Mouse (Mus musculus): Measurements from ENCODE around the gene Wdr81. TPM values are rescaled to one million over a fixed set of nuclear protein-coding genes. Genes with fewer than 3 reads are reported as not detected.

Gene Wdr81
- total RNA-seq, 4 experiments from 2014 or later = 20.2 to 22.5 (median 22.0) TPM

DNA sequence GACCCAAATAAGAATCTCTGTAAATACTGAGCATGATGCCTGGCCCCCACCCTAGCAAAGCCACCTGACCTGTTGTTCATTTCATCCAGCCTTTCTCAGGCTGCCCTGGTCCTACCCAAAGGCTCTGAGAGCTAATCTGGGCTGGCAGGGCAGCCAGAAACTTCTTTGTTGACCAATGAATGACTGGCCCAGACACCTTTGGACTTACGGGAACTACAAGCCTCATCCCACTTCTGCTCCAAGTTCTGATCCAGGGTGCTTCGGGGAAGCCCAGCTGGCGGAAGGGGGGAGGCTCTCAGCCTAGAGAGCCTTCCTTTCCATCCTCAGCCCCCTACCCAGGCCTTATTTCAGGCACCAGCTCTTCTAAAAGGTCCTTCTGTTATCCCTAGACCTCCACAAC lies 15.7 kb downstream of the Wdr81 start:
- no peak for DNase-seq (ENCODE audit: low spot score in 2 of 2)

DNA sequence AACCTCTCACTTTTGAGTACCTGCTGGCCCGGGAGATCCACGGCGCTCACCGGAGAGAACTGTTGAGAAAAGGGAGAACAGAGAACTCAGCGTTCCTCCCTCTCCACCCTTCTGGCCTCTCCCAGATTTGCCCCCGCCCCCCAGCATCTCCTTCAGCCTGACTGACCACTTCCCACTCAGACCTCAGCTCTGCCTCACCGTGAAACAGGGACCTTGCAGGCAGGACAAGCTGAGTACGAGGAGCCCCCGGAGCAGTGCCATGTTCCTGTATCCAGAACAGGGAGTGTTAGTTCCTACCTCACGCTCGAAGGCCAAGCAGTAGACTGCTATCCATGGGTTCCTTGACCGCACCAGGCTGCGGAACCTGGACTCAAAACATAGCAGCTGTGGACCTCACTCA lies 16.3 kb downstream of the Wdr81 start:
- no peak for DNase-seq (ENCODE audit: low spot score in 2 of 2)

DNA sequence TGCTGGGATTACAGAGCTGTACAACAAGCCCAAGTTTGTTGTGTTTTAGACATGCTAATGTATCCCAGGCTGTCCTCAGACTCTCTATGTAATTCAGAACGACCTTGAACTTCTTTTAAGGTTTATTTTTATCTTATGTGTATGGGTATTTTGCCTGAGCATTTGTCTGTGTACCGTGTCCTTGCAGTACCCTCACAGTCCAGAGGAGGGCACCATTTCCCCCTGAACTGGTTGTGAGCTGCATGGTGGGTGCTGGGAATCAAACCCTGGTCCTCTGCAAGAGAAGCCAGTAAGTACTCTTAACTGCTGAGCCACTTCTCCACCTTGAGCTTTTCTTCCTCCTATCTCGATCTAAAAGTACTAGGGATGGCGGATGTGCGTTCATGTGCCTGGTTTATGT lies 20.4 kb downstream of the Wdr81 start:
- no peak for DNase-seq (ENCODE audit: low spot score in 2 of 2)

DNA sequence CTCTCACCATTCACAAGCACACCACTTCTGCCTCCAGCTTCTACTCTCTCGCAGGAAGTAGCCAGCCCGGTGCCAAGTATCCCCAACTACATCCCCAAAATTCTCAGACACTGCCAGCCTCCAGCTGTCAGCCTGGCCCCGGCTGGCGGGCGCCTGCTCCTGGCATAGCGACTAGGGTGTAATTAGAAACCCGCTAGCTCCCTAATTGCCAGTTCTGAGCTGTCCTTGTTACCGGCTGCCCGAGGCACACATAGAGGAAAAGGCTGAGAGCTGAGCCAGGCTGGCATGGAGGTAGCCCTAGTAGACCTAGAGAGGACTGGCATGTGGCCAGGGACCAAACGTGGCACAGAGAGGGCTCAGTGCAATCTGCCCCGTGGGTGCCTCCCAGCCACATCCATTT lies 23.2 kb downstream of the Wdr81 start:
- peak in 1 of 2 experiments; percentile 86 for DNase-seq (ENCODE audit: low spot score in 2 of 2)

DNA sequence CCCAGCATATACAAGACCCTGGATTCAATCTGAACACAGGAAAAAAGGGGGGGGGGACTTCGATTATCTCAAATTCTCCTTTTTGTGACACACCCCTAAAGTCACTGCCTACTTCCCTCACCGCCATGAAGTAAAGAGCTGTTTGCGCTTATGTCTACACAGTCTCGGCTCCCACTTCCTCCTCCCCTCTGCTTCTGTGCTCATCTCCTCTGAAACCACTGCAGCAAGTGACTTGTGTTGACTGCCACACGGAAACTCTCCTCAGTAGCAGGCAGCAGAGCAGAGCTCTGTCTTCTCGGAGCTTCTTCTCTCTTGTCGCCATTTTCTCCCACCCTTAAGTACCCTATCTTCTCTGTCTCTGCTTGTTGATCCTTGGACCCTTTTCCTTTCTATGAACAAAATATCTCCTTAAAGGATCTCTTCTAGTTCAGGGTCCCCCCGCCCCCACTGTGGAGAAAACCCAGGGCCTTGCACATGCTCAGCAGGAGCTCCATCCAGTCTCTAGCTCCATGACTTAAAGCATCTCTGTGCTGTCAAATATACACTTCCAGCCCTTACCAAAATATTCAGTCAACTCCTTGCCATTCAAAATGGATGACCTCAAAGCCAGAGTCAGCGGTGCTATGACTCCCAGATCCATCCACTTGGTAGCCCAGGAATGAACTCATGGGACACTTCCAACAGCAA lies 25.4 kb downstream of the Wdr81 start:
- DNase-seq (ENCODE audit: low spot score in 2 of 2) = no peak

DNA sequence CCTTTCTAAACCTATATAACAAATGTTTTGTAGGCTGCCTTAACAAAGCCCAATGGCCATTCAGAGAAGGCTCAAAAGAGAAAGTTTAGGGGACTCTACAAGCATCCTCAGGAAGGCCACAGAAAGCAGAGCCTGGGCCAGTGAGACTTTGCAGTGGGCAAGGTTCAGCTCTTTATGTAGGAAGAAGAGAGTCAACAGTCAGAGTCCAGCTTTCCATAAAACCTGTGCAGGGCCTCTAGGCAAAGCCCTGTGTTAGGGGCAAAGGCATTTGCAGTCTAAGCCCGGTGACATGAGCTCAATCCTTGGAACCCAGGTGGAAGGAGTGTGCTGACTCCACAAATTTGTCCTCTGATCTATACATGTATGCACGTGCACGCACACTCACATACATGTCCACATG lies 30.1 kb downstream of the Wdr81 start:
- DNase-seq (ENCODE audit: low spot score in 2 of 2) = no peak

DNA sequence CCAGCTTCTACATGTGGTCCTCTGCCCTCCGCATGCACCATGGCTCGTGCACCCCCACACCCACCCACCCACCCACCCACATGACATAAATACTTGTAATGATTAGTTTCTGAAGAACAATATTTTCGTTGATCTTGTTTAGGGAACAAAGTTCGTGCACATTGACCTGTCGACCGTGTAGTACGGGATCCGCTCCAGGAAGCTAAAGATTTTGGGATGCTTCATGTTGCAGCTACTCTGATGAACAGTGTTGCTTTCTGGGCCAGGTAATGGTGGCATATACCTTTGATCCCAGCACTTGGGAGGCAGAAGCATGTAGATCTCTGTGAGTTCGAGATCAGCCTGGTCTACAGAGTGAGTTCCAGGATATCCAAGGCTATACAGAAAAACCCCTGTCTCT lies 30.5 kb downstream of the Wdr81 start:
- no peak for DNase-seq (ENCODE audit: low spot score in 2 of 2)

DNA sequence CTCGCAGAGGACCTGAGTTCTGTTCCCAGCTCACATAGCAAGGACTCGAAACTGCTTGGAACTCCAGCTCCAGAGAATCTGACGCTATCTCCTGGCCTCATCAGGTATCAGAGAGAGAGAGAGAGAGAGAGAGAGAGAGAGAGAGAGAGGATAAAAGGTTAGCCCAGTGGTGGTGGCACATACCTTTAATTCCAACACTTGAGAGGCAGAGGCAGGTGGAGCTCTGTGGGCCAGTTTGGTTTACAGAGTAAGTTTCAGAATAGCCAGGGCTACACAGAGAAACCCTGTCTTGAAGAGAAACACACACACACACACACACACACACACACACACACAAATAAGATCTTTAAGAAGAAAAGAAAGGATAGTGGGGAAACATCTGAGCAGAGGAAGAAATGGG lies 31.4 kb downstream of the Wdr81 start:
- no peak for DNase-seq (ENCODE audit: low spot score in 2 of 2)

DNA sequence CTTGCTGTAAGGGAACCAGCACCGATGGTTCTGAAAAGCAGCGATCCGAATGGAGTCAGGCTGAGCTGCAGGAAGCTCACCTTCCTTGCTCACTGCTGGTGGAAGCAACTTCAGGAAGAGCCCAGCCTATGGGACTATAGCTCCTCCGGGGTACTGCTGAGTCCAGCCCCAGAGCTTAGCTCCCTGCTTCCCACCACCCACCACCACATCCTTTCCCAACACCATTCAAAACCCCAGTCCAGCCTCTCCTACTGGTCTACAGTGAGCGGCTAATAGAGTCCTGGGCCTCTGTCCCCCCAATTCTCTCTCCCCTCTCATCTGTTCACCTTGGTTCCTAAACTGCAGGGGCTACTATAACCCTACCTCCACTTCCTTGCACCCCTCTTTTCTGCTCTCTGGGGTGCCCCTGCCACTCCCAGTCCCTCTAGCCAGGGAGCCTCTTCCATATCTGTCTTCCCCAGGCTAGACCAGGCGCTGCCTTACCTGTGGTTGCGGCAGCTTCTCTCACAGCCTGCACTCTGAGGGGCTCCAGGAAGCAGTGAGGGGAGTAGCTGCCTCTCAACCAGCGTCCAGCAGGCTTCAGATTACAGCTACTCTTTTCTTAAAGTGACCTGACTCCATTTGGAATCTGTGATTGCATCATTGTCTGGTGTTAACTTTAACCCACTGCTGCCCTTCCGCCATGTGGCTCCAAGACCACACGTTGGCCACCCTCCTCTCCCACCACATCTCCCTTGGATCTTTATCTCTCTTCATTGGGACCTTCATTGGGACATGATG lies 32.3 kb downstream of the Wdr81 start, which contains the start of gene Serpinf1:
Gene Serpinf1, minus strand, starts transcription at position 689 of the 780 bp plus-strand sequence.
- DNase-seq (ENCODE audit: low spot score in 2 of 2) = no peak

DNA sequence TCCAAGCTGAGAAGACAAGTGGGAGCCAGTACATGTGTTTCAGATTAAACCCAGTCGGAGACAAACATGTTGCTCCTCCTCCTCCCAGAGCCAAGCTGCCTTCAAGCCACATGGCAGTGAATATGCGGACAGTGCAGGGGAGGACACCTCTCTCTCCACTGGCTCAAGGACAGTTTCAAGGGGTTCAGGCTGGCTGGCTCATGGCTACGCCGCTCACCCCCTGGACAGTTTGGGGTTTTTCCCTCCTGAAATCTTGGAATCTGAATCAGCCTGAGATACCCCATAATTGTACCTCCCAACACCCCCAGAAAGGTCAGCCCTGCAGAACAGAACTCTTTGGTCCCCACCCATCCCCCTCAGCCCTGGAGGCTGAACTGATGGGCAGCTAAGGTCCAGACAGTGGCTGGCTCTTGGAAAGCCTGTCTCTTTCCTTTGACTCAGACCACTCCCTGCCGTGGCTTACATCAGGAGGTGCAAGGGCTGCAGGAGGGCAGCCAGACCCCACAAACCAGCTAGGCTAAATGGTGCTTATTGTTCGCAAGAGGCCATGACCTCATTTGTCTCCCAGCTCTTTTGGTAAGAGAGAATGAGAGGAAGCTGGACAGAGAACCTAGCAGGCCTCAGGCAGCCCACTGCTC lies 33.0 kb downstream of the Wdr81 start:
- DNase-seq (ENCODE audit: low spot score in 2 of 2) = no peak

DNA sequence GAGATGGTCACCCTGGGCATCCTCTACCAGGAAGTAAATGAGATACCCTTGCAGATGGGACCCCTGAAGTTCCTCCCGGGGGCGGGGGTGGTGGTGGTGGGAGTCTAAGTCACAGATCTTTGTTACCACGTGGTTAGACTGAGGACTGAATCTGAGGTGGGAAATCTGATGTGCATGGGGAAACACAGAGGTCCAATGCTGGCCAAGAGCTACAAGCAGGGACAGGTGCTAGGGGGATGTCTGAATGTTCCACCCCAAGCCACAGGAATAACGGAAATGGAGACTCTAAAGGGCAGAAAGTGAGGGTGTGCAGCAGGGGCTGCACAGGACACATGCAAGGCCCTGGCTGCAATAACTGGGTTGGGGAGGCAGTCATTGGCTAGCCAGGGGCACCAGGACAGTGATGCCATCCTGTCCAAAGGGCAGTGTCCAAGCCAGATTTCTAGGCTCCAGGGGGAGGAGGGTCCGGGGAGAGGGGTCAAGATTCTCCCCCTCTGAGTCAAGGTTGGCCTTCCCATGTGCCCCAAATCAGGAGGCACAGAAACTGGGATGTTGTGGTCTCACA lies 33.6 kb downstream of the Wdr81 start:
- no peak for DNase-seq (ENCODE audit: low spot score in 2 of 2)

DNA sequence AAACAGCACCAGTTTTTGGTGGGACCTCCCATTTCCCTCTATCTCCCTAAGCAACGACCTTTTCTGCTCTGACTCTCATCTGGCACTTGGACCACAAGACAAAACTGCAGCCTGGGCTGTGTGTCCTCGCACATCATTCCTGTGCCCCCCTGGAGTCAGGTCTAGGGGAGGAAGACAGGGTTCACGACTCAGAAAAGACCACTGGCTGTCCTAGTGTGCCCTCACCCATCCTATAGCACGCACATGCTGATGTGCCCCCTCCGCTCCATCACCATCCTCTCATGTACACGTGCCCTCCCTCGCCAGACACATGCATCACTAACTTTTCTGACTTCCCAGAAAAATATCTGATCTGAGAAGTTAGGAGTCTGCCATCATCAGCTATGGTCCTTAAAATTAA lies 34.5 kb downstream of the Wdr81 start:
- DNase-seq (ENCODE audit: low spot score in 2 of 2) = no peak

DNA sequence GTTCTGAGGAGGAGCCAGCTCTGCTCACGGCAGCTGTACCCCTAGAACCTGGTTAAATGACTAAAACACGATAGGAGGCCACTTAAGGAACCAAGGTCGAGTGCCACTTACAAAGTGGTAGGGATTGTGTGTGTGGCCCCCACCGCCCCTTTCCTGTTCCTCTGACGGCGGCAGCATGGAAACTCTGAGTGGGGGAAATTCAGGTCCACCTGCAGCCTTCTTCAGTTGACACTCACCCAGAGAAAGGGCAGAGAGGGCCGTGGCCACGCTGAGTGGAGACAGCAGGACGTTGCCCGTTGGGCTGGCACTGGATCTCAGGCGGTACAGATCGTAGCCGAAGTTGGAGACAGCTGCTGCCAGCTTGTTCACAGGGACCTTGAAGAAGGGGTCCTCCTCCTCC lies 38.5 kb downstream of the Wdr81 start:
- no peak for DNase-seq (ENCODE audit: low spot score in 2 of 2)

DNA sequence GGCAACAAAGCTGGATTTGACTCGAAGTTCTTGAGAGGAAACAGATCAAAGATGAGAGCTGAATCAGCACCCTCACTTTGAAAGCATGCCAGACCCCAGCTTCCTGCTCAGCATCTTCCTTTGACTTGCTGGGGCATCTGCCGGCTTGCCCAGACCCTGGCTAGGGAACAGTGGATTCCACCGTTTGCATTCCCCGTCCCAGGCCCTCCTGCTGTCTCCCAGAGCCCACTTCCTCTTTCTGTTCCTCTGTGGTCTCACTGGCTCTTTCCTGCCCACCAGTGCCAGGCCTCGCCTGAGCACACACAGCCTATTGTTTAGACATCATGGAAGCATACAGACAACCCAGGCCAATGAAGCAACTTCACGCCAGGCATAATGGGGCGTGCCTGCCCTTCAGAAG lies 39.4 kb downstream of the Wdr81 start:
- DNase-seq (ENCODE audit: low spot score in 2 of 2) = no peak

DNA sequence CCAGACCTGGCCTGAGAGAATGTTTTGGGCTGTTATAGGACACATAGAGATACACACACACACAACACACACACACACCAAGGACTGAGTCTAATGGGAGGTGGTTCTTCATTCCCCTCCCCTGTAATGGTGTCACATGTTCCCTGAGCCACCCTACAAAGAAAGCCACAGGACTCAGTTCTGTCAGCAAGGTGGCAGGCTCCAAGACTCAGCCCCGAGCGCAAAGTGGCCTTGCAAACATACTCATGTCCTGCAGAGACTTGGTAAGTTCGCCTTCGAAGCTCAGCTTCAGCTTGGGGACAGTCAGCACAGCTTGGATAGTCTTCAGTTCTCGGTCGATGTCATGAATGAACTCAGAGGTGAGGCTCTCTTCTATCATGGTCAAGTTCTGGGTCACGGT lies 43.9 kb downstream of the Wdr81 start:
- DNase-seq (ENCODE audit: low spot score in 2 of 2) = no peak

DNA sequence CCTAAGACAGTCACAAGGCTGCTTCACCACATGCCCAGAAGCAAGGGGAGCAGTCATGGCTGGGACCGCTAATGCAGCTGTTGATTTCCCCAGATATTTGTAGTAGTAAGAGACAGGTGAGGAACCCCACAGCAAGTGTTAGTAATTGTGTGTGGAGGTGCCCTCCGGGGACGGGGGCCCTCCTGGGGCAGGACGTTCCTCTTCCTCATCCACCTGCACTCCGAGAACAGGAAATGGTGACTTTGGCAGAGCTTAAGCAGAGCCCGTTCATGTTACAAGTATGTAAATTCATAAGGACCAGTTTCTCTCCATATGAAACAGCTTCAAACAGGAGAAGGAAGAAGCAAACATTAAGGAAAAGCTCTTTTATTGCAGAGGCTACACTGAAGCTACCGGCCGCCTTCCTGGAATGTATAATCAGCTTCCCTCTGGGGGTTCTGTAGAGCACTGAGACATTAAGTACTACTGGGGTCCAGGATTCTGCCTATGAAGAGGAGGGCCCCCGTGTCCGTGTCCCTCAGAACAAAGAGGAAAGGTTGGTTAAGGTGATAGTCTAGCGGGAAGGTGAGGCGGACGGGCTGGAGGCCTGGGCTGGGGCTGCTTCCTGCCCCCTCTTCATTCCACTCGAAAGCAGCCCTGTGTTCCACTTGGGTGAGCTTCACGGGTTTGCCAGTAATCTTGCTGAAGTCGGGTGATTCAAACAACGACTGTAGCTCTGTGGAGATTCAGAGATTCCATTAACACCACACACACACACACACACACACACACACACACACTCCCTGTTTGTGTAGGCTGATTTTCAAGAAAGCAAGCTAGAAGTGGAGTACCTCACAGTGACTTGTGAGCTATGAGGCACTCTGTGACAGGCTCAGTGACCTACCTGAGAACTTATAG lies 44.6 kb downstream of the Wdr81 start:
- DNase-seq (ENCODE audit: low spot score in 2 of 2) = no peak

DNA sequence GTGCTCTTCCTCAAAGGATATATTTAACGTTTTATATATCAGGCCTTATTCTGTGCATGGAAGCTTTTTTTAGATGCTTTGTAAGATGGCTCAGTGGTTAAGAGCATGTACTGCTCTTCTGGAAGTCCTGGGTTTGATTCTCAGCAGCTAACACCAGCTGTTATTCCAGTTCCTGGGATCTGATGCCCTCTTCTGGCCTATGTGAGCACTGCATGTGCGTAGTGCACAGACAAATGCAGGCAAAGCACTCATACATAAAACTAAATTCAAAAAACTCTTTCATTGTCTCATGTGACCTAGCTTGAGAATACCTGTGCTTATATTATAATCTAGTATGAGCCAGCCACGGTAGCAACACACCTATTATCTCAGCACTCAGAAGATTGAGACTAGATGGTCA lies 47.7 kb downstream of the Wdr81 start:
- DNase-seq (ENCODE audit: low spot score in 2 of 2) = no peak

DNA sequence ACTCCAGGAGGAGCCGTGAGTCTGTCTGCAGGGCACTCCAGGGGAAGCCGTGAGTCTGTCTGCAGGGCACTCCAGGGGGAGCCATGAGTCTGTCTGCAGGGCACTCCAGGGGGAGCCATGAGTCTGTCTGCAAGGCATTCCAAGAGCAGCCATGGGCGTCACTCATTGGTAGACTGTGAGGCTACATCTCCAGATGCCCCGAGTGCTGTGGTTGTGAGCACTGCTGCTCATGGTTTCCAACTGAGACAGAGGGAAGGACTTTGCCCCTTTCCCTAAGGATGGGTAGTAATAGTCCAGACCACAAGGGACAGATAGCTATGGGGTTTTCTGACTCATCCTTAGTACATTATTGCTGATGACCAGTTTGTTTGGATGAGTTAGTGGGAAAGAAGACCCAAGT lies 48.4 kb downstream of the Wdr81 start:
- no peak for DNase-seq (ENCODE audit: low spot score in 2 of 2)

DNA sequence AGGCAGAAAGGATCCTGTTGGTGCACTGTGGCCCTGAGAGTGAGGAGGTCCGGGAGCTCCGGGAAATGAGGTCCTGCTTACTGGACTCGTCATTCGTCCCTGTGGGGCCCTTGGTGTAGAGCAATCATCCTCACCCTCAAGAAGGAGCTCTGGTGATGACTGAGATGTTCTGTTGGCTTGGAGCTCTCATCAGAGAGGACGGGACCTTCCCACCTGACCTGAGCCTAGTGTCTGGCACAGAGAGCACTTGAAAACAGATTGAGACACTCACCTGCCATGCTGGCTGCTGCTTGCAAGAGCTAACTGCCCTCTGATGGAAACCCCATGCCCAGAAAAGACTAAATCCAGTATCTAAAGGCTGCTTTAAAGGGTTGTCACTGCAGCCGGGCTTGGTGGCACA lies 49.7 kb downstream of the Wdr81 start:
- DNase-seq (ENCODE audit: low spot score in 2 of 2) = no peak

DNA sequence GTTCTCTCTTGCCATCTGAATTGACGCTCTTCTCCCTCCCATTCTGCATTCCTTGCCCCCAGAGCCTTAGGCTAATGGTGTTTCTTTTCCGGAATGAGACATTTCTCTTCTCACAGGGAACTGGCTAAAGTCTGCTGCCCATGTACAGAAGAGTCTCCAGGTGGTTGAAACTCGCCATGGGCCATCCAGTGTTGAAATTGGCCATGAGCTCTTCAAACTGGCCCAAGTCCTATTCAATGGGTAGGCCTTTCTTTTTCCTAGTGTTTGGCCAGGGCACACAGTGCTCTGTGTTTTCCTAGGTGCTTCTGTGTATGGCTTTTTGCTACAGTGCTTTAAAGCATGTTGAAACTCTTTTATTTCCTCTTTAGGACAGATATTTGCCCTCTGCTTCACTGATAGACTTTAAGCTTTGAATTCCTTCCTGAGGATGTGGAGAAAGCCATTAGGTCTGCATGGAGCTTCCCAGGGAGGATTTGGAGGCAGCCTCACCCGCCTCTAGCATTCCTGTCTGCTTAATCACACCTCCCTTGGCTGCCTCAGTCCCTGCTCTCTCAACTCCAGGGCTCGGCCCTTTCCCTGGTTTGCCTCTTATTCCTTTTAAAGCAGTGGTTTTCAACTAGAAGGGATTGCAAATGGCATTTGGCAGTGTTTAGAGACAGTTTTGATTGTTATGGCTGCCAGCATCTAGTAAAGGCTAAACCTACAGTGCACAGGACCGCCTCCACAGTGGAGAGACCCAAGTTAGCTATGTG lies 51.0 kb downstream of the Wdr81 start:
- no peak for DNase-seq (ENCODE audit: low spot score in 2 of 2)
